Mouse (Mus musculus) liver, adult 2 months (tissue): ENCODE data around the gene Hnrnpd.

Experiments used
- CTCF ChIP-seq: fragments of 200-500 bp; IDR thresholded peaks from 2 replicates; pipeline ENCODE4 v1.5.1; 2011; ENCODE audit warnings: low read depth, low read length, control low read depth
- POLR2A ChIP-seq: fragments of 200-500 bp; IDR thresholded peaks from 2 replicates; pipeline ENCODE4 v1.6.1; 2011; ENCODE audit warnings: low read length, control low read depth; ENCODE audit not compliant: insufficient read depth; ENCODE audit errors: extremely low read depth

DNA sequence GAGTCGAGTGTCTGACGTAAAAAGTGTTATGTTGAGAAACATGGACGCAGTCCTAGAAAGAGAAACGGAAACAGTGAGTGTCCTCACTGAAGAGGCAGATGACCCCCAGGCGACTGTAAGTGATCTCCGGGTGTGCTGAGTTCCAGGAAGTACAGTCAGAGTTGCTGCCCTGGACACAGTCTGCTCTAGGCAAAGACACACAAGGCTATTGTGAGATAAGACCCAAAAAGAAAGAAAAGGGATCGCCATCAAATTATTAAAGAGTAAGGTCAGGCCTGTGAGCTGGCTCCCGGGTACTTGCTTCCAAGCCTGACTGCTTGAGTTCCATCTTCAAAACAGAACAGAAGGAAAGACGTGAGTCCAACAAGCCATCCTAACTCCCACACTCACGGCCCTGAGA, 37.5 kb downstream of the Hnrnpd start:
- TF ChIP-seq CTCF (no peak), POLR2A (no peak)
